Mouse (Mus musculus): ENCODE measurements at regions not wholly inside any gene's neighbourhood (a gene's known extent, or its start where the extent isn't known, plus 50 kb on each side); places are given as distances from the start of the nearest gene placed in this dataset.

DNA sequence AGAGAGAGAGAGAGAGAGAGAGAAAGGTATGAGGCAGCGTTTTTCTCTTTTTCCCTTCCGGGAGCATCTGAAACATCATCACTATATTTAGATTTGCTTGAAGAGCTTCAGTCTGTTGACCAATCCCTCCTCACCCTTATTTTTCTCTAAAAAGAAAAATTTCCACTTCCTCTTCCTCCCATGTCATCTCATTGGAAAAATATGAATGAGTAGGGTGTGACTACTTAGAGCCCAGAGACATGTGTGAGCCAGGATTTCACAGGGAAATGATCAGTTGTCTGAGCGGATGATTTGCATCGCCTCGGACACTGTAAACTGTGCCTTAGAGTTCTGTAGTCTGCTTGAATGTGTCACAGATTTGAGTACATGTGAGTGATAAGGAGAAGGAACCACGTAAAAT, 111.3 kb upstream of the Ptger4 start:
- peak; percentile 57 for DNase-seq (ENCODE audit: low read depth, low spot score)

DNA sequence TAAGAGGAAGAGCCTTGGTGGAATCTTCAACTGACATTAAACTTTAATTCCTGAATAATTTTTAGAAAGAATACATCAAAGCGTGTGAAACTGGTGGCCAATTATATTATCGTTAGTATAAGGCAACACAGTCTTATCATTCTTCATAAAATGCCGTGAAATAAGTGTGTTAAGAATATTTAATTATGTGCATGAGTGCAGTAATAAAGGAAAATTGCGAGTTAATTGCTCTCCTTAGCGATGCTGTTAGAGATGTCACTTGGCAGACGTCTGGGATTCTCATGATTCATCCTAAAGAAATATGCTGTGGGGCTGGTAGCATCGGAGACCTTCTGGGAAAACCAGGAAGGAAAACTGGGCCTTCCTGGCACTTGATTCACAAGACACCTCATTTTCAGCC, 110.3 kb upstream of the Ptger4 start:
- peak; percentile 66 for DNase-seq (ENCODE audit: low read depth, low spot score)

DNA sequence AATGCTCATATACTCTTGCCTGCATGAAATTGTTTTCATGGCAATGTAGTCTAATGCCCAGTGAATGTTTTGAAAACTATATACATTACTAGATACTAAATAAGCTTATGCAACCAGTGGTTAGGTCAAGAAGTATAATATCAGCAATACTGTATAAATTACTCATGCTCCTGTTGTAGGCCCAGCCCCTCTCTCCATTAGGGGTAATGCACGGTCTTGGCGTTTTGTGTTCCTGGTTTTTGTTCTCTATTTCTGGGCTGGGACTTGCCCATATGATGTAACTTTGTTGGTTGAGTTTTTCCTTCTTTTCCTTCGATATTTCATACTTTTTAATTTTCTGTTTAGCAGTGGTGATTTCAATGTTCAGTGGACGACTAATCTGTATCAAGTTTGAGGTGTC, 104.9 kb upstream of the Ptger4 start:
- DNase-seq (ENCODE audit: low read depth, low spot score) = no peak

DNA sequence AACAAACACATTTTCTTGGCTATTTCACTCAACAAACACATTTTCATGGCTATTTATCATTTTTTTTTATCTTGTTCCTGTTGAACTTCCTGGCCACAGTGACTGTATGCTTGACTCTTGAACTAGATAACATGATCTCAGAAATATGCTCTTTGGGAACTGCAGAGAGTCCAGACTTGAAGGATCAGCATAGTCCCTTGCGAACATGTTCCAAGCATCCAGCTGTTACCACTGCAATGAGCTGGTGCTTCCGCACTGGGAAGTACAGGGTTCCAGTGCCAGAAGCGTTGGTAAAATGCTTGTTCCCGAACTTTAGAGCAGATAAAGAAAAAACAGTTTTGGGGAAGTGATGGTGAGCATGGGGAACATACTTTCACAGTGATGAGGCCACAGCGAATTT, 103.7 kb upstream of the Ptger4 start:
- DNase-seq (ENCODE audit: low read depth, low spot score) = no peak

DNA sequence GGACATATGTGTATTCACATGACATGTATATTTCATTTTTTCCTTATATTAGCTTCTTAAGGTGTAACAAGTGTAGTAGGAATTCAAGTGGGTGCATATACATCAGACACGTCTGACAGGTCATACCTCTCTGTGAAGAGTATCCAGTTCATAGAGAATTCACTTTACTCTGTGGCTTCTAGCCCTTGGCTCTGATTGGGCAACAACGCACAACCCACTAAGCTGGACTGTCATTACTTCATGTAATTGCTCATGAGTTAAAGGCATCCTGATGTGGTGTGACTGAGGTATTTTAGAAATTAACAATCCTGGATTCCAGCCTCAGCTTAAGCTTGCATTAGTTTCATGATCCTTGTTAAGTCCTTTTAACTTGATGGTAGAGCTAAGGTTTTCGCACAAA, 103.0 kb upstream of the Ptger4 start:
- DNase-seq (ENCODE audit: low read depth, low spot score) = no peak

DNA sequence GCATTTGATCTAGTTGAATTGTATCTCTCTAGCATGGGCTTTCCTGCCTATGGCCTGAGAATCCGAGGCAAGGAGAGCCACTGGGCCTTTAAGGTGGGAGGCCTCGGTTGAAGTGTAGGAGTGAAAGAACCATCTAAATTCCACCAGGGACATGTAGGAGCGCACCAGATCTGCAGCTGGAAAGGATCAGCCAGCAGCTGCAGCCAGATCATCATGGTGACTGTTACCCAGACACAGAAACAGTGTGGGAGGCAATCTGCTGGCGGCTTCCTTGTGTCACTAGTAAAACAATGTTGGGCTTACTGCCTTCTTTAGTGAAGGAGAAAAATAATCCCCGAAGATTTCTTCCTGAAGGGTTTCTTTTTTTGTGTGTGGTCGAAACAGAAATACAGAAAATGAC, 99.8 kb upstream of the Ptger4 start:
- DNase-seq (ENCODE audit: low read depth, low spot score) = peak; percentile 15

DNA sequence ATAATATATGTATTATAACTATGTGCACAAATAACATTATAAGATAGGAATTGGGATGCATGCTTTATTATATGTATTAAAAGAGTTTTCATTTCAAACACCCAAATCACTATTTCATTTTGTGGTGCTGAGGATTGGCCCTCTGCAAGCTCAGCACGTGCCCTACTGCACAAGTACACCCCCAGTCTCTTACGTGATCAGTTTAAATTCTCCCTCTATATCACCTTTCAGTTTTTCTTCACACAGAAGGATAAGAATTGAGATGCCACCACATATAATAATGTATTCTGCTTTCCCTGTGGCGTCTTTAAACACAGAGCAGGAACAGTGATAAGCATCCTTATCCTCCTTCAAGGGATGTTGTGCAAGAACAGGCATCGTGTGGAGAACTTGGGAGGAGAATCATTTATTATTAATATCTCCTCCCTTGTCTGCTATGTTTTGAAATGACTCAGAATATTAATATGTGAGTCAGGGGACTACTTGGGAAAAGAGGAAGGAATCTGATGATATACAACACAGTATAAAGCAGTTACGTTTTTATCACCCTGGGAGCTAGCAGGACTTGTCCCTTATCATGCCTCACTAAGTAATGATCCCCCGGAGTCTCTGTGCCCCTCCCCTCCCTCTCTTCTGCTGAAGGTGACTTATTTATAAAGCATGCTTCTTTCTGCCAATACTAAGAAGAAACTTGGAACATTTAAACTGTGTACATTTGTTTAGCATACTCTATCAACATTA, 91.7 kb upstream of the Ptger4 start:
- peak; percentile 41 for DNase-seq (ENCODE audit: low read depth, low spot score)

DNA sequence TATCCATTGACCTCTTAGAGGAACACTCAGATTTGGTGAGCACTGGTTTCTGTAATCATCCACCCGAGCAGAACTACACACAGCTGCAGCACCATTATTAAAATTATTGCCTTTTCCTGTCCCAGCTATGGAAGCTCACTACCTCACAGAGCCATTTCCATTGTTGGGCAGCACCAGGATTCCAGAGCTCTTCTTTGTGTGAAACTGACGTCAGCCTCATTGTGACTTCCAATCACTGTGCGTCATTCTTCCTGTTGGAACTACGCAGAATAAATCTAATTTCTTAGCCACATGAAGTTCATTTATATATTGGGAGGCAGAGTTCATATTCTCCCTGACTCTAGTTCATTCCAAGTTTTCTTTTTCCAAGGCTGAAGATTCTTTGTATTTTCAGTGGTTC, 83.0 kb upstream of the Ptger4 start:
- DNase-seq (ENCODE audit: low read depth, low spot score) = no peak

DNA sequence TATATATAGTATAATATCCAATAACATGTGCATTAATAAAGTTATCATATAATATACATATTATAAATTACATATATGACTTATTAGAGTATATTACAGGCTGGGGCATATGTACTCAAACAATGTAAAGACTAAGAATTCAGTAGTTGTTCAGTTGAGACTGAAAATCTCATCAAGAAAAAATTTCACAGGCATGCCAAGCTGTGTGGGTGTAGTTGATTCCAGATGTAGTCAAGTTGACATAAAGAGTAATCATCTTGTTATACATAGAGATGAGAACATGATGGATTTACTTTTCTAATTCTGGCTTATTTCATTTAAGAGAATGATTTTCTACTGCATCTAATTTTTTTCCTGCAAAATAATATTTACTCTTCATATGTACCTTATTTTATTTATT, 77.7 kb upstream of the Ptger4 start:
- peak; percentile 89 for DNase-seq (ENCODE audit: low read depth, low spot score)

DNA sequence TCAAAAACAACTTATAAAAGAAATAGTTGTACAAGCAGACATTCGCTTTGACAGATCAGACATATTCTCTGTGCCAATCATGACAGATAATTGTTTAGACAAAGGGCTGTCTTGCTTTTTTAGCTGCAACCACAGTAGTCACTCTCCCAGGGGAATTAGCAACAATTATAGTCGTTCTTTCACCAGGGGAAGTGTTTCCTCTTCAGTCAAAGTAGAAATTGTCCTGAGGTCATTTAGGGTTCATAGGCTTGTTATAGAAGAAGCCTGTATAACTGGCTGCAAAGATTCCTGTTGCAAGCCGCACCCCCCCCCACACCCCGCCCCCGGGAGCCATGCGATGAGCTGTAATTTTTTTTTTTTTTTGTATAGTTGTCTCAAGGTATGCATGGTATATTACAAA, 68.2 kb upstream of the Ptger4 start:
- DNase-seq (ENCODE audit: low read depth, low spot score) = peak; percentile 12

DNA sequence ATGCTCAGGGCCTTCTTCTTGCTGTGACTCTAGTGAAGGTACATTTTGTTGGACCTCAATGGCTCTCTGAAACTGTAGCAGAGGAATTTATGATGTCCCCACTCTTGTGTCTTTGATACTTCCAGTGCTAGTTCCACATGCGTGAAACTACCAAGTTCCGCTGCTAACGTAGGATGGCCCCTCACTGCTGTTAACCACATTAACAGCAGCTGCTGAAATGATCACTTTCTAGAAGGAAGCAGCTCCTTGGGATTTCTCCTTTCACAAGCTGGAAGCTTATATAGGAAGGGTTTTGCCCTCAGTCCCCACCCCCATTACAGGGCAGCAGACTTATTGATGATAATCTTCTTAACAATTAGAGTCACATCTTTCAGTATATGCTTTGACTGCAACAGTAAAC, 66.0 kb upstream of the Ptger4 start:
- DNase-seq (ENCODE audit: low read depth, low spot score) = no peak

DNA sequence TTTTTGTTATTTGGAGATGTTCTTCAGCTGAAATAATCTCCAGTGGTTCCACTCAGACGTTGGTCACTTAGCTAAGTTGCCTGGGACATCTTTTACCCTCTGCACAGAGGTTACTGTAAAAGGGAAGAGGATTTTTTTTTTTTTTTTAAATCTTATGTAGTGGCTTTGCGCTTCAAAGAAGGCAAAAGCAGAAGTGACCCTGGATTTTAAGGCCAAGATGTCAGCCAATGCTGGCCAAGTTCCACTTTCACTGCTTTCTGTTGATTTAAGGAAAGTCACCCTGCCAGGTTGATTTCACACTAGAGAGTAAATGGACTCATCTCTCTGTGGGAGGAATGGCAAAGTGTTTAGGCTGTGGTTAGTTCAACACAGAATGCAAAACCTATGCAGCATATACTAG, 58.4 kb upstream of the Ptger4 start:
- DNase-seq (ENCODE audit: low read depth, low spot score) = no peak

DNA sequence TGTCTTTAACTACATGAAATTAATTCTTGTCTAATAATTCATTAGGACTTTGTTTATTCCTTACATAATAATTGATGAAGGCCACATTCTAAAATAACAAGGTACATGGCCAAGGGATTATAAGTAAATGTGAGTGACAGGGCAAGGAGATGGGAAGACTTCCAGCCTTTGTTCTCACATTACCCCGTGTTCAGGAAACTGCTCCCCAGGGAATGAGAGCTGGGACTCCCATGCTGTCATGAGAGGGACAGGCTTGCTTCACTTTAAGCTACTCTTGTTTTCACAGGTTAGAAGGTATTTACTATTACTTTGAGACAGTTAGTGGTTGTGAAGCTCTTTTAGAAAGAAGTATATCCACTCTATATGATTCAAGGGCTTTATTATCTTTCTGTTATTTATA, 55.8 kb upstream of the Ptger4 start:
- no peak for DNase-seq (ENCODE audit: low read depth, low spot score)

DNA sequence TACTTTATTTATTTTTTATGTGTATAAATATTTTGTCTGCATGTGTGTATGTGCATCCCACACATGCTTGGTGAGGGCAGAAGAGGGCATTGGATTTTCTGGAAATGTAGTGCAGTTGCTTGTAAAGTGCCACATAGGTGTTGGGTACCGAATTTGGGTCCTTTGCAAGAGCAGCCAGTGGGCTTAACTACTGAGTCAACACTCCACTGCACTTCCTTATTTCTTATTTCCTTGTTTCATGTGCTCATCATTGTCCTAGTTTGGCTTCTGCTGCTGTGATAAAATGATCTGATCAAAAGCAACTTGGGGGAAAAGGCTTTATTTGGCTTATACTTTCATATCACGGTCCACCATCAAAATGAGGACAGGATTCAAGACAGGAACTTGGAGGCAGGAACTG, 53.0 kb upstream of the Ptger4 start:
- DNase-seq (ENCODE audit: low read depth, low spot score) = no peak

All from 3T3-L1 (cell line).